In the genomic region with DNA sequence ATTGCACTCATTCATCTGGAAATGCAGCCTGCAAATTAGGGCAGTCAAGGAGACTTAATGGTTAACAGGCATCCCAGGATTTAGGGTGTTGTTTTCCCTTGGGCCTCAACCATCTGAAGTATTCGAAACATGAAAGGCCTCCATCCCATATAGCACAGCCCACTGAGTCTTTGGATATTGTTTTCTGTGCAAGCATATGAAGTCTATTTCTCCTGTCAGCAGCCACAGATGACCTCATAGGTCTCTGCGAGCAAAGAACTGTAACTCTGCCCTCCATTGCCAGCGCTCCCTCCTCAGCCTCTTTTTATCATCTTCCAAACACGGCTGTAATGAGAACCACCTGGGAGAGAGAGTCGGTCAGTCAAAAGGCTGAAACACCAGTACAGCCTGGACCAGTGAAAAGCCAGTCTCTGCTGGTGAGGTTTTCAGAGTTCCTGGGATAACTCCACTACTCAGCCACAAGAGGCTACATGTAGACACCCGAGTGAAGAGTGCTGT, we compare ENCODE assay signal across 12 mouse cellular contexts. TPM values are rescaled to one million over a fixed set of nuclear protein-coding genes. Genes with fewer than 3 reads are reported as not detected.
A peak's percentile ranks its signal among the peaks of the same experiment; 100 is the strongest.
DNase-seq lines count a peak whose midpoint lies in the region; ATAC-seq and TF ChIP-seq lines count a peak whose summit lies in the region.
"Had no signal": no experiment of that assay in that cellular context is flagged by ENCODE, and none has a peak within 500 bp of the region (broad histone marks: within the 10 kb centered on the region; RNA-seq: fewer than 3 reads in every experiment).

No protein-coding gene starts in this region.

- no peak overlapping the region for H3K4me2 ChIP-seq in midbrain, embryonic 11.5 days
- no peak overlapping the region for H3K4me2 ChIP-seq in midbrain, postnatal 0 days (ENCODE audit: low read depth, low read length, poor library complexity, severe bottlenecking)
- H3K4me2 ChIP-seq in forebrain, embryonic 16.5 days (ENCODE audit: low read length) = no peak overlapping the region
- H3K4me2 ChIP-seq: liver, embryonic 13.5 days; neural tube, embryonic 13.5 days had no signal

- DNase-seq in midbrain, embryonic 11.5 days (ENCODE audit: low spot score, missing footprints) = no peak
- DNase-seq in midbrain, postnatal 0 days (ENCODE audit: low spot score) = no peak
- DNase-seq in kidney, adult 18-20 months = peak; percentile 8
- peak; percentile 59 for DNase-seq in retina, embryonic 14.5 days (ENCODE audit: low spot score)
- DNase-seq in cerebellum, adult 9-11 months = no peak
- DNase-seq in thymus, postnatal 14 days = no peak
- no peak for DNase-seq in spleen, postnatal 10 days (ENCODE audit: low spot score in 2 of 2)
- DNase-seq: liver, embryonic 13.5 days had no signal

- no peaks in the 10 kb centered on the region for H3K36me3 ChIP-seq in midbrain, embryonic 11.5 days (ENCODE audit: control insufficient read depth, insufficient read depth, low read length)
- no peaks in the 10 kb centered on the region for H3K36me3 ChIP-seq in midbrain, postnatal 0 days (ENCODE audit: insufficient read depth, low read length)
- H3K36me3 ChIP-seq in forebrain, embryonic 16.5 days (ENCODE audit: control insufficient read depth, insufficient read depth) = no peaks in the 10 kb centered on the region
- H3K36me3 ChIP-seq: liver, embryonic 13.5 days; neural tube, embryonic 13.5 days had no signal

- no peak for TF ChIP-seq CTCF in midbrain, postnatal 0 days (IDR thresholded peaks at IDR 0.05)

- no peaks in the 10 kb centered on the region for H3K27me3 ChIP-seq in midbrain, embryonic 11.5 days (ENCODE audit: control insufficient read depth, insufficient read depth, low read length)
- H3K27me3 ChIP-seq in midbrain, postnatal 0 days (ENCODE audit: insufficient read depth, low read length) = no peaks in the 10 kb centered on the region
- H3K27me3 ChIP-seq in forebrain, embryonic 16.5 days (replicated peaks; ENCODE audit: control insufficient read depth, insufficient read depth, low read length) = no peaks in the 10 kb centered on the region
- H3K27me3 ChIP-seq: CH12.LX; liver, embryonic 13.5 days; neural tube, embryonic 13.5 days had no signal

- H3K9ac ChIP-seq in midbrain, embryonic 11.5 days (ENCODE audit: low read length) = no peak overlapping the region
- no peak overlapping the region for H3K9ac ChIP-seq in midbrain, postnatal 0 days (replicated peaks; ENCODE audit: low read length, poor library complexity, severe bottlenecking)
- H3K9ac ChIP-seq in forebrain, embryonic 16.5 days (replicated peaks; ENCODE audit: low read depth, low read length) = no peak overlapping the region
- H3K9ac ChIP-seq: liver, embryonic 13.5 days; neural tube, embryonic 13.5 days had no signal

- WGBS in midbrain, embryonic 11.5 days = 62% methylated on average over 6 of the region's 6 CpGs
- WGBS in midbrain, postnatal 0 days = 54% methylated on average over 6 of the region's 6 CpGs
- 9% methylated on average over 6 of the region's 6 CpGs for WGBS in forebrain, embryonic 16.5 days

- no peak overlapping the region for H3K4me3 ChIP-seq in midbrain, embryonic 11.5 days (ENCODE audit: low read depth, low read length)
- H3K4me3 ChIP-seq in midbrain, postnatal 0 days (ENCODE audit: low read depth, low read length) = no peak overlapping the region
- no peak overlapping the region for H3K4me3 ChIP-seq in forebrain, embryonic 16.5 days (replicated peaks; ENCODE audit: low read length)
- H3K4me3 ChIP-seq: liver, embryonic 13.5 days; neural tube, embryonic 13.5 days had no signal

- no peaks in the 10 kb centered on the region for H3K4me1 ChIP-seq in midbrain, embryonic 11.5 days (ENCODE audit: control insufficient read depth, insufficient read depth, low read length)
- H3K4me1 ChIP-seq in midbrain, postnatal 0 days (ENCODE audit: insufficient read depth, low read length) = no peaks in the 10 kb centered on the region
- no peaks in the 10 kb centered on the region for H3K4me1 ChIP-seq in forebrain, embryonic 16.5 days (replicated peaks; ENCODE audit: control insufficient read depth, insufficient read depth, low read length)
- H3K4me1 ChIP-seq: liver, embryonic 13.5 days; neural tube, embryonic 13.5 days had no signal

- ATAC-seq in midbrain, embryonic 11.5 days (ENCODE audit: low FRiP score) = 0 out of 2 replicates have a peak, but pooled peaks have one; percentile 54
- ATAC-seq in midbrain, postnatal 0 days (ENCODE audit: low FRiP score) = no peak
- ATAC-seq in forebrain, embryonic 16.5 days = peak; percentile 76

- H3K9me3 ChIP-seq in midbrain, embryonic 11.5 days (ENCODE audit: control insufficient read depth, low read length) = no peaks in the 10 kb centered on the region
- H3K9me3 ChIP-seq in midbrain, postnatal 0 days (ENCODE audit: low read length) = no peaks in the 10 kb centered on the region
- no peaks in the 10 kb centered on the region for H3K9me3 ChIP-seq in forebrain, embryonic 16.5 days (ENCODE audit: control insufficient read depth, low read length)
- H3K9me3 ChIP-seq: liver, embryonic 13.5 days; neural tube, embryonic 13.5 days had no signal

- no peak overlapping the region for H3K27ac ChIP-seq in midbrain, embryonic 11.5 days (ENCODE audit: low read depth, low read length)
- no peak overlapping the region for H3K27ac ChIP-seq in midbrain, postnatal 0 days (ENCODE audit: low read depth, low read length)
- no peak overlapping the region for H3K27ac ChIP-seq in forebrain, embryonic 16.5 days (ENCODE audit: low read length)
- H3K27ac ChIP-seq: liver, embryonic 13.5 days; neural tube, embryonic 13.5 days had no signal

RNA-seq across cellular contexts. Expression of gene Opn5, which starts 34.5 kb away (rescaled TPM):
- 0.14 TPM in 1 of 2 replicates, not detected in the other for polyA plus RNA-seq in midbrain, embryonic 11.5 days (2014; fragmentation: Nextera tagmentation; extraction: Ambion mirVana)
- 0.24 and 0.38 TPM in 2 replicates for total RNA-seq in midbrain, postnatal 0 days (2014; rRNA removed)
- polyA plus RNA-seq in midbrain, postnatal 0 days (2015; fragmentation: Nextera tagmentation; extraction: Ambion mirVana) = 0.11 TPM in 1 of 2 replicates, not detected in the other
- 0.12 and 0.18 TPM in 2 replicates for polyA plus RNA-seq in forebrain, embryonic 16.5 days (2015; fragmentation: Nextera tagmentation; extraction: Ambion mirVana)
- total RNA-seq: CH12.LX had no signal
- polyA plus RNA-seq: liver, embryonic 13.5 days; testis, adult 2 months had no signal

Comparison
In these comparisons a context has a peak if more than half of its experiments do, and no peak if none do; other contexts are left out.
1. DNase-seq: peak in kidney, adult 18-20 months (single experiment) and retina, embryonic 14.5 days (single experiment); none in midbrain, embryonic 11.5 days (single experiment), midbrain, postnatal 0 days (single experiment), cerebellum, adult 9-11 months (single experiment), thymus, postnatal 14 days (single experiment) and spleen, postnatal 10 days (0 of 2).